Mouse (Mus musculus): ENCODE results near the gene Exoc3l. TPM values are rescaled to one million over a fixed set of nuclear protein-coding genes. Genes with fewer than 3 reads are reported as not detected.

Gene Exoc3l
- polyA plus RNA-seq, 1 experiment from 2014 or later: 11.5 TPM

DNA sequence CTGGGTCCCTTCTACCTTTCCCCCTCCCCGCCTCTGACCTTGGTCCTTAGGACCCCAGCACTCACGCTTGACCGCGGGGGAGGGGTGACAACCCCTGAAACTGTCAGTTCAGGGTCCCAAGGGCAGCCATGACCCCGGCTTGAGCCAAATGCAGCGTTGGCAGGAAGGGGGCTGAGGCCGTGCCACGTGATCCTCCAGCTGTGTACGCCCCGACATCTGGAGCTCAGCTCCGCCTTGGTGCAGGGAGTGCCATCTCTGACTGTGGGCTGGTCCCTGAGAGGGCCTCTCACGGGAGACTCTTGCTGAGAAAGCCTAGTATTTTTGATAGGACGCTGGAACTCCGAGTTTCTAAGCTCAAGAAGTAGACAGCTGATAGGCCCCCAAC lies 40.9 kb downstream of the Exoc3l start, which contains the start of gene B3gnt9:
Gene B3gnt9 (minus strand): TSS at position 188 of the 385 bp plus-strand sequence.
- no peak for DNase-seq (ENCODE audit: extremely low spot score, low spot score)
- Histone ChIP-seq H3K36me3 (replicated peaks) (peaks cover 34% of the 10 kb centered on the region), H3K4me3 (peak within 1 kb of the TSS; percentile 73), H3K27me3 (ENCODE audit: poor library complexity, severe bottlenecking) (peaks cover 63% of the 10 kb centered on the region), H3K4me1 (peaks cover 36% of the 10 kb centered on the region), H3K9me3 (no peaks in the 10 kb centered on the region), H3K27ac (peak within 1 kb of the TSS; percentile 82)
- under 1% methylated on average over 14 of the region's 14 CpGs for WGBS

DNA sequence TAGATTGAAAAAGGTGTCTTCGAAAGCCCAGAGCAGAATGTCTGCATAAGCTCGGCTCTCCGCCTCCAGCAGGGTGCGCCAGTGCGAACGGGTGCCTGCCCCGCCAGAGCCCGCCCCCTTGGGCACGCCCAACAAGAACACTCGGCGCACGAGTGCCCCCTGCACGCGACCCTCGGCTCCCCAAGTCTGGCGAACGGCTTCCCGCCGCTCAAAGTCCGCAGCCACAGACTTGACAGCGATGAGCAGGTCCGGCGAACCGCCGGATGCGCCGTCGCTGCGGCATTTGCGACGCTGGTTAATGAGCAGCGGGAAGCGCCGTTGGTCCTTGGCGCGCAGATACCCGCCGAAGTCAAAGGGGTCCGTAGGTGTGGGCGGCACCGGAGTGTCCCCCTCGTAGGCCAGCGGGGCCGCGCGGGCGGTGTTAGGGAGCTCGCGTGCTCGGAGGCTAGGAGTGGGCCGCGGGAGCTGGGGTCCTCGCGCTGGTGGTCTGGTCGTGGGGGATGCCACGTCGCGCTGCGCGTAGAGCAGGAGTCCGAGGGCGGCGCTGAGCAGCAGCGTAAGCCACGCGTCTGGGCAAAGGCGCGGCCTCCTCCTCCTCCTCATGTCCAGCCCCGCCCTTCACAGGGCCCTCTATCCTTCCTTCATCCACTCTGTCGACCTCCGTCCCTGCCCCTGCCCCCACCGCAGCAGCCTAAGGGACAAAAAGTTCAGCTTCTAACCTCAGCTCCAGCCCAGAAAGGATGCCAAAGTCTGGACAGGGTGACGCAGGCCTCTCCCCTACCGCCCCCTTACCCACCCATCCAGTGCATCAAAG lies 41.5 kb downstream of the Exoc3l start:
- DNase-seq (ENCODE audit: extremely low spot score, low spot score): peak; percentile 87
- H3K27me3 ChIP-seq (ENCODE audit: poor library complexity, severe bottlenecking): peaks cover 57% of the 10 kb centered on the region
- H3K4me1 ChIP-seq: peaks cover 31% of the 10 kb centered on the region
- under 1% methylated on average over 74 of the region's 74 CpGs for WGBS
- peak overlapping the region; percentile 73 for H3K4me3 ChIP-seq
- peaks cover 40% of the 10 kb centered on the region for H3K36me3 ChIP-seq (replicated peaks)
- peak overlapping the region; percentile 82 for H3K27ac ChIP-seq
- no peaks in the 10 kb centered on the region for H3K9me3 ChIP-seq

DNA sequence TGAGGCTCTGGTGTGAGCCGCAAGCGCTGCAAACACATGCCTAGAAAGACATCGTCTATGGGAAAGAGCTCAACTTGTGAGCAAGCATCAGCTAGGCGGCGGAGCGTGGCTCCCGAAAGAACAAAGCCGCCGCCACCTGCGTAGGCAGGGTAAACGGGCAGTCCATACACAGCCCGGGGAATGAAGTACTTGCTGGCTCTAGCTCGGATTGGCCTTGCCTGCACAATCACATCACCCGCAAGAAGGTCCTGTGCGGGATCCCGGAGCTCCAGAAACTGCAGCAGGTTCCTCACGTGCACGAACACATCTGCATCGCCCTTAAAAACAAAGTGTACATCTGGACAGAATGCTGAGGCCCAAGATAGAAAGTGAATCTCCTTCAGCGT lies 42.1 kb downstream of the Exoc3l start:
- Histone ChIP-seq H3K27ac (peak overlapping the region; percentile 82; the same call in 1 of the 2 replicates), H3K9me3 (no peaks in the 10 kb centered on the region), H3K36me3 (replicated peaks) (peaks cover 46% of the 10 kb centered on the region), H3K27me3 (ENCODE audit: poor library complexity, severe bottlenecking) (peaks cover 51% of the 10 kb centered on the region), H3K4me1 (peaks cover 25% of the 10 kb centered on the region), H3K4me3 (peak overlapping the region; percentile 73)
- DNase-seq (ENCODE audit: extremely low spot score, low spot score): no peak
- 35% methylated on average over 20 of the region's 20 CpGs for WGBS

DNA sequence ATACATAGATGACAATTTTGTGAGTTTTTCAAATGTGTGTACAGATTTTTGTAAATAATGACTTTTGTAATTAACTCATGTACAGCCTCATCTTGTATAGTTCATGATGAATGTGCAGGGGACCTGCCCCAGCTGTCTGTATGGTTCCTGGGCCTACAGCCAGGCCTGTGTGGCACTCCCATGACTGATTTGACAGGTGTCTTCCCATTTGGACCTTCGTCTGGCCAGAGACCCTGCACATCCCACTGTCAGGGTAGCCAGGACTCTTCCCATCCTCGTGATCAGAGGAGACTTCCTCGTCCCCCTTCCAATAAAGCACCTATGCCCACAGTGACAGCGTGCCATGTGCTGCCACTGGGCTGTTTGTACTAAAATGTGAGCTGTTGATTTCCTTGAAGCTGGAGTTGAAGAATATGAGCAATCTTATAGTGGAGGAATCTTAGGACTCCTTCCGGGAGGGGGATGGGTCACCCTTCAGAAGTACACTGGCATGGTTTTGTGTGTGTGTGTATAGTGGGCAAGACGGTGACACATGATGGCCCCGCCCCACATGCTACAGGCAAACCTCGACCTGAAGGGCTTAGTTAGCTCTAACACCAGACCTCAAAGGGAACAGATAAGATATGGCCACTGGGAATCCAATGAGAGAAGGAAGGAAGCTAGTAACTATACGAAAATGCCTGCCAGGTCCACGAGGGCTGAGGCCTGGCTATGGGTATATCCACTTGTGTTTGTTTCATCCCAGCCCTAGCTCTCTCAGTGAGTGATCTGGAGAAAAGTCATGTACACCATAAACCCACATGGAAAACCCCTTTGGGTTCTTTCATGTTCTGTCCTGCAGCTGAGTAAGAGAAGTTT lies 43.0 kb downstream of the Exoc3l start:
- H3K36me3 ChIP-seq (replicated peaks): peaks cover 55% of the 10 kb centered on the region
- H3K9me3 ChIP-seq: no peaks in the 10 kb centered on the region
- peaks cover 21% of the 10 kb centered on the region for H3K4me1 ChIP-seq
- no peak for DNase-seq (ENCODE audit: extremely low spot score, low spot score)
- no peak overlapping the region for H3K27ac ChIP-seq
- 90% methylated on average over 10 of the region's 10 CpGs for WGBS
- peaks cover 42% of the 10 kb centered on the region for H3K27me3 ChIP-seq (ENCODE audit: poor library complexity, severe bottlenecking)
- H3K4me3 ChIP-seq: no peak overlapping the region

DNA sequence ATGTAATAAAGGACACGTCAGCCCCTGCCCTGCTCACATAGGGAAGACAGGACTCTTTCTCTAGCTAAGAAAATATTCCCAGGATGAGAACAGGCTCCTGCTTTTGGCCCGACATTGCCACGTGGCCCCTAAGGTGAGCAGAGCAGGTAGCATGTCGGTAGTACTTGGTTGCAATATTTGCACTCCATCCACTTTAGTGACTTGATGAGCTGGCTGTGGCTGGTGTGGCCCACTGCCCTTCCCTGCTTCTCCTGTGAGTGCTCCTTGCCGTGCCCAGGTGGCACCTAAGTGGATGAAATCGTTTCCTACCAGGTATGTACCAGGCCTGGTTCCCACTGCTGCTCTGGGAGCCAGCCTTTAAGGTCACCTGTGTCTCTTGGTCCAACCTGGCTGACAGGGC lies 43.9 kb downstream of the Exoc3l start:
- Histone ChIP-seq H3K27ac (no peak overlapping the region), H3K4me3 (no peak overlapping the region), H3K4me1 (peaks cover 21% of the 10 kb centered on the region), H3K36me3 (replicated peaks) (peaks cover 65% of the 10 kb centered on the region), H3K9me3 (no peaks in the 10 kb centered on the region), H3K27me3 (ENCODE audit: poor library complexity, severe bottlenecking) (peaks cover 33% of the 10 kb centered on the region)
- WGBS: 93% methylated on average over 6 of the region's 6 CpGs
- DNase-seq (ENCODE audit: extremely low spot score, low spot score): no peak

DNA sequence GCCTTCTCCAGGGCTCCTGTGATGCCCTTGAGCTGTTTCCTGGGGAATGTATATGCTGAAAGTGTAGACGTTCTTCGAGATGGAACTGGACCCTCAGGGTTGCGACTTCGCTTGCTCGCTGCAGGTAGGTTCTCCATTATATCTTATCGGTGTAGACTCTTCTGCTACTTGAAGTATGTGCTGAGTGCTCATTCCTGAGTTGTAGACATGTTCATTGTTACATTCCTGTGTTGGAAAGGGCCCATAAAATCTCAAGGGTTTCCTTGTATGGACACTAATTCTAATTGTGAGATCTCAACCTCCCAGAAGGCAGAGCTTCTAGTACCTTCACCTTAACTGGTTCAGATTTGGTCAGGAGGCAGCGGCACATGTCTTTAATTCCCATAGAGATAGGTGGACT lies 54.9 kb downstream of the Exoc3l start:
- peaks cover 62% of the 10 kb centered on the region for H3K36me3 ChIP-seq (replicated peaks)
- H3K4me3 ChIP-seq: no peak overlapping the region
- no peak overlapping the region for H3K27ac ChIP-seq
- no peaks in the 10 kb centered on the region for H3K9me3 ChIP-seq
- no peaks in the 10 kb centered on the region for H3K4me1 ChIP-seq
- no peak for DNase-seq (ENCODE audit: extremely low spot score, low spot score)
- H3K27me3 ChIP-seq (ENCODE audit: poor library complexity, severe bottlenecking): no peaks in the 10 kb centered on the region
- 97% methylated on average over 7 of the region's 7 CpGs for WGBS

MicroRNAs encoded within 50 kb of the gene (microRNA counts, 519-probe panel; counts per million panel counts)
- 2,962 counts per million, percentile 71 among the panel's probes with 10 or more counts for microRNA mmu-miR-328

Small RNA genes within 50 kb of the gene (microRNA-seq; reads per million reads assigned to microRNA genes)
- gene Gm27320 (not detected), gene Mir328 (186 reads per million, percentile 54 among the genes with 10 or more reads in this experiment)

Other genes starting within 250 kb of the Exoc3l start
- gene Ces3a, start 247.5 kb downstream of the Exoc3l start, polyA plus RNA-seq (2016; fragmentation: Nextera tagmentation; extraction: Ambion mirVana): not detected in 2 replicates
- gene Ces3b, start 212.3 kb downstream of the Exoc3l start, polyA plus RNA-seq (2016; fragmentation: Nextera tagmentation; extraction: Ambion mirVana): not detected in 2 replicates
- not detected in 2 replicates for gene Ces4a, start 164.3 kb downstream of the Exoc3l start, polyA plus RNA-seq (2016; fragmentation: Nextera tagmentation; extraction: Ambion mirVana)
- 51.8 and 52.1 TPM in 2 replicates for gene Cbfb, start 125.4 kb downstream of the Exoc3l start, polyA plus RNA-seq (2016; fragmentation: Nextera tagmentation; extraction: Ambion mirVana)
- gene D230025D16Rik, start 71.0 kb downstream of the Exoc3l start, polyA plus RNA-seq (2016; fragmentation: Nextera tagmentation; extraction: Ambion mirVana): 23.0 and 24.4 TPM in 2 replicates
- 1.4 and 2.1 TPM in 2 replicates for gene B3gnt9, start 40.9 kb downstream of the Exoc3l start, polyA plus RNA-seq (2016; fragmentation: Nextera tagmentation; extraction: Ambion mirVana)
- 13.4 and 13.9 TPM in 2 replicates for gene Tradd, start 31.5 kb downstream of the Exoc3l start, polyA plus RNA-seq (2016; fragmentation: Nextera tagmentation; extraction: Ambion mirVana)
- 0.55 and 0.91 TPM in 2 replicates for gene Fbxl8, start 31.5 kb downstream of the Exoc3l start, polyA plus RNA-seq (2016; fragmentation: Nextera tagmentation; extraction: Ambion mirVana)
- gene Hsf4, start 26.3 kb downstream of the Exoc3l start, polyA plus RNA-seq (2016; fragmentation: Nextera tagmentation; extraction: Ambion mirVana): not detected in 2 replicates
- 0.57 and 0.99 TPM in 2 replicates for gene Nol3, start 20.0 kb downstream of the Exoc3l start, polyA plus RNA-seq (2016; fragmentation: Nextera tagmentation; extraction: Ambion mirVana)
- gene 4931428F04Rik, start 6.2 kb downstream of the Exoc3l start, polyA plus RNA-seq (2016; fragmentation: Nextera tagmentation; extraction: Ambion mirVana): 16.5 and 19.8 TPM in 2 replicates
- gene E2f4, start 1.6 kb upstream of the Exoc3l start, polyA plus RNA-seq (2016; fragmentation: Nextera tagmentation; extraction: Ambion mirVana): 136 and 144 TPM in 2 replicates
- gene Elmo3, start 9.5 kb upstream of the Exoc3l start, polyA plus RNA-seq (2016; fragmentation: Nextera tagmentation; extraction: Ambion mirVana): 1.8 and 1.9 TPM in 2 replicates
- gene Lrrc29, start 30.2 kb upstream of the Exoc3l start, polyA plus RNA-seq (2016; fragmentation: Nextera tagmentation; extraction: Ambion mirVana): 1.4 TPM in 2 replicates
- 95.3 and 96.6 TPM in 2 replicates for gene Tmem208, start 30.3 kb upstream of the Exoc3l start, polyA plus RNA-seq (2016; fragmentation: Nextera tagmentation; extraction: Ambion mirVana)
- 2.1 and 2.2 TPM in 2 replicates for gene Fhod1, start 51.9 kb upstream of the Exoc3l start, polyA plus RNA-seq (2016; fragmentation: Nextera tagmentation; extraction: Ambion mirVana)
- 5.2 and 5.5 TPM in 2 replicates for gene Slc9a5, start 52.7 kb upstream of the Exoc3l start, polyA plus RNA-seq (2016; fragmentation: Nextera tagmentation; extraction: Ambion mirVana)
- 0.64 and 1.1 TPM in 2 replicates for gene Plekhg4, start 77.2 kb upstream of the Exoc3l start, polyA plus RNA-seq (2016; fragmentation: Nextera tagmentation; extraction: Ambion mirVana)
- not detected in 2 replicates for gene Kctd19, start 117.4 kb upstream of the Exoc3l start, polyA plus RNA-seq (2016; fragmentation: Nextera tagmentation; extraction: Ambion mirVana)
- gene Lrrc36, start 117.5 kb upstream of the Exoc3l start, polyA plus RNA-seq (2016; fragmentation: Nextera tagmentation; extraction: Ambion mirVana): 0.36 and 0.93 TPM in 2 replicates
- 23.3 and 23.9 TPM in 2 replicates for gene Tppp3, start 175.4 kb upstream of the Exoc3l start, polyA plus RNA-seq (2016; fragmentation: Nextera tagmentation; extraction: Ambion mirVana)
- 12.9 and 18.5 TPM in 2 replicates for gene Zdhhc1, start 200.8 kb upstream of the Exoc3l start, polyA plus RNA-seq (2016; fragmentation: Nextera tagmentation; extraction: Ambion mirVana)
- 12.3 and 15.6 TPM in 2 replicates for gene Hsd11b2, start 222.7 kb upstream of the Exoc3l start, polyA plus RNA-seq (2016; fragmentation: Nextera tagmentation; extraction: Ambion mirVana)